Mouse (Mus musculus) limb, embryonic 15.5 days (tissue): ENCODE results near the gene Aunip. TPM values are rescaled to one million over a fixed set of nuclear protein-coding genes. Genes with fewer than 3 reads are reported as not detected.
"Not testable (repeated sequence)": the region's sequence is repeated elsewhere in the genome, so short reads cannot be mapped to it uniquely, and the experiment has no call there.

Source experiments
- ATAC-seq: fragments of 200-750 bp; cut with Nextera tagmentation; 2 replicates; pipeline ENCODE4 v1.8.0; 2017; ENCODE audit warnings: low read depth, moderate TSS enrichment; ENCODE audit not compliant: insufficient number of reproducible peaks, low FRiP score, low TSS enrichment
- H3K27ac ChIP-seq: fragments of 300-500 bp; sonication (generic); 2 replicates; pipeline ENCODE4 v1.5.1; 2015; ENCODE audit warnings: moderate library complexity, mild to moderate bottlenecking, inconsistent platforms
- H3K27me3 ChIP-seq: fragments of 300-500 bp; sonication (generic); 2 replicates; pipeline ENCODE4 v1.6.1; 2015; ENCODE audit warnings: inconsistent platforms
- H3K36me3 ChIP-seq: fragments of 300-500 bp; sonication (generic); 2 replicates; pipeline ENCODE4 v1.6.1; 2015; ENCODE audit warnings: inconsistent platforms
- H3K4me1 ChIP-seq: fragments of 300-500 bp; sonication (generic); 2 replicates; pipeline ENCODE4 v1.6.1; 2015; ENCODE audit warnings: inconsistent platforms
- H3K4me2 ChIP-seq: fragments of 300-500 bp; sonication (generic); 2 replicates; pipeline ENCODE4 v1.6.1; 2015; ENCODE audit warnings: mild to moderate bottlenecking, inconsistent platforms
- H3K4me3 ChIP-seq: fragments of 300-500 bp; sonication (generic); 2 replicates; pipeline ENCODE4 v1.5.1; 2015; ENCODE audit warnings: mild to moderate bottlenecking, inconsistent platforms
- H3K9ac ChIP-seq: fragments of 300-500 bp; sonication (generic); 2 replicates; pipeline ENCODE4 v1.6.1; 2015; ENCODE audit warnings: inconsistent platforms
- H3K9me3 ChIP-seq: fragments of 300-500 bp; sonication (generic); 2 replicates; pipeline ENCODE4 v1.6.1; 2016; ENCODE audit warnings: inconsistent platforms
- WGBS: fragments of 180-500 bp; shearing (Covaris S2); methylation state at CpG from one replicate; pipeline ENCODE4 v1.1.7; 2015; 5-methylcytosine and 5-hydroxymethylcytosine counted together
- polyA plus RNA-seq: library from polyadenylated mRNA; unstranded; fragments of >200 nt; fragmentation: Nextera tagmentation; extraction: Ambion mirVana; gene quantifications from 2 replicates; pipeline ENCODE4 v1.2.1, GENCODE M21; 2015

Gene Aunip
- polyA plus RNA-seq, 1 experiment from 2014 or later: 12.1 TPM

DNA sequence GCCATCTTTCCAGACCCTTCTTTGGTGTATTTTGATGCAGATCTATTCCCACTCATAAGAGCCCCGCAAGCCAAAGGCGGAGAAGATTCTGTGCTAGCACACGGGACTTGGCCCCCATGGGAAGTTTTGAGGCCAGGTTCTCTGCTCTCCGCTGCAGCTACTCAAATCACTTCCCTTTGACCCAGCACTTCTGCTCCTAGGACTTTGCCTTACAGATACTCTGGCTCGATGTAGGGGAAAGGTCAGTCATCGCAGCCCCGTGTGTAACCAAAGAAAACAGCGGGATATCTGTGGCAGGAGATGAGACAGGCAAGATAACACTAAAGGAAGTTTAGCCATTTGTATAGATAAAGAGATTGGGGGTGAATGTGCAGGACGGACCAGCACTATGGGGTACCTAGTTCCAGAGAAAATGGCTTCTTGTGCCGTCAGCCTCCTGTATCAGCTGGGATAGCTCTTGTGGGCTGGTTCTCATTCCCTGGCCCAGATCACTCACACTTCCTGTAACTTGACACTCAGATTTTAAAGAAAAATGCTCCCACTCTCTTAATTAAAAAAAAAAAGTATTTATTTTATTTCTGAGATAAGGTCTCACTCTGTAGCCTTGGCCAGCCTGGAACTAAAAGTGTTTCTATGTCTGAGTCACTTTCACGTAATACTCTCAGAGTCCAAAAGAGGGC, 20.7 kb upstream of the Aunip start:
- Histone ChIP-seq H3K4me3 (no peak overlapping the region), H3K9ac (no peak overlapping the region), H3K27me3 (no peaks in the 10 kb centered on the region), H3K4me1 (peaks cover 6% of the 10 kb centered on the region), H3K36me3 (no peaks in the 10 kb centered on the region), H3K27ac (no peak overlapping the region), H3K4me2 (no peak overlapping the region), H3K9me3 (no peaks in the 10 kb centered on the region)
- 88% methylated on average over 11 of the region's 11 CpGs for WGBS
- ATAC-seq: no peak

DNA sequence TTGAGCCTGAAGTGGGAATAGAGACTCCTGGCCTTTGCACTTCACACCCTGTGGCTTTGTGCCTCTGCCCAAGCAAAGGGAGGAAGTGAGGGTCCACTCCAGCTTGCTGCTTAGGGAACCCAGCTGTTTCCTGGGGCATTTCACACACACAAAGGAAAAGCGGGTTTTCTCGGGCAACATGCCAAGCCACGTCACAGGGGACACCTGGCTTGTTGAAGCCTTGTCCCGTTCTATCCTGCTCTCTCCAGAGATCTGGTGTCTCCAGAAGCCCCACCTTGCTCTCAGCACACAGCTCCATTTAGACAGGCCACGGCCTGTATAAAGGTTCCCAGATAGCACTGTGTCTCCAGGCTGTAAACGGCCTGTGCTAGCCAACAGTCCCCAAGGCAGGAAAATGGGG, 19.1 kb upstream of the Aunip start:
- H3K9me3 ChIP-seq: no peaks in the 10 kb centered on the region
- H3K4me3 ChIP-seq: no peak overlapping the region
- no peak overlapping the region for H3K9ac ChIP-seq
- WGBS: 48% methylated on average over 6 of the region's 6 CpGs
- H3K4me2 ChIP-seq: no peak overlapping the region
- H3K36me3 ChIP-seq: no peaks in the 10 kb centered on the region
- ATAC-seq: no peak; the same call in 1 of the 2 replicates
- no peaks in the 10 kb centered on the region for H3K27me3 ChIP-seq
- H3K4me1 ChIP-seq: peaks cover 18% of the 10 kb centered on the region
- no peak overlapping the region for H3K27ac ChIP-seq

DNA sequence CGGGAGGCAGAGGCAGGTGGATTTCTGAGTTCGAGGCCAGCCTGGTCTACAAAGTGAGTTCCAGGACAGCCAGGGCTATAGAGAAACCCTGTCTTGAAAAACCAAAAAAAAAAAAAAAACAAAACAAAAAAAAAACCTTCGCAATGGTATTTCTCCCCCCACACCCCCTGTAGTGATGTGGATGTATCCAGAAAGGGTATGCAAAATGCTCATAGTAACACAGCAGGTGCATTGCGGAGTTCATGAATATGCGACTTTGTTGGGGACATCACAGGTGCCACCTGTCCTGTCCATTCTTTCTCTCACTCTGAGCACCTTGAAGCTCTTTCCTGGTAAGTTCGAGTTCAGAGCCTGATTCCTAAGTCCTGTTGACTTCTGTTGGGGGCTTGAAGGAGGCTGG, 16.6 kb upstream of the Aunip start:
- ATAC-seq, H3K36me3 ChIP-seq, H3K9ac ChIP-seq, H3K9me3 ChIP-seq, H3K27me3 ChIP-seq, H3K4me3 ChIP-seq, H3K27ac ChIP-seq, H3K4me2 ChIP-seq: not testable (repeated sequence)
- 92% methylated on average over 6 of the region's 6 CpGs for WGBS
- H3K4me1 ChIP-seq: peaks cover 33% of the 10 kb centered on the region

DNA sequence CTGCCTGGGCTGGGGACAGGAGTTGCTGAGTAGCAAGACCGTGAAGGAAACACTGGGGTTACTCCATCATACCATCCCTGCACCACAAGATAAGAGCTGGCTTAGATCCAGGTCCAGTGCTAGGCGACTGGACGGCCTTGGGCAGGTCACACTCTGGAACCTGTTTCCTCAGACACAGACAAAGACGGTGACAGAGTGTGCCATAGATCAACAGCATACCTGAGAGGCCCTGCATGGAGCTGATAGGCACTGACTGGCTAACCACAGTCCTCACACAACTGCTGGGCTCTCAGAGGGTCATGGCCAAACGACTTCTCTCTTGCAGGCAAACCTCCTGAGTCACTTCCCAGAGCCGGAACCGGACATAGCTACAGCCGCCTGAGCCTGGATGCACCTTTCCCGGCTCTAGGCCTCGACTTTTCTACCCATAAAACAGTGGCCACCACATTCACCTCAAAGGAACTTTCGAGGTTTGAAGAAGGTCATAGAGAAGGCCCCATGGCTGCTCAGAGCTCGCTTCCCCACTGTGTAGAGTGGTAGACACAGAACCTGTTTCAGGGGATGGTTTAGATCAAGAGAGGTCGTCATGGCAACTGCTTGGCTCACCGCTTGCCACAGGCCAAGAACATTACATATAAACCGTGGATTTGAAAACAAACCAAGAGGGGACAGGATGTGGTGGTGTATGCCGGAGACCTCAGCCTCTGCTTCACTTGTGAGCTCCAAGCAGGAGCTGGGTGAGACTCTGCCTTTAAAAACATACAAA, 15.8 kb upstream of the Aunip start:
- WGBS: 55% methylated on average over 16 of the region's 16 CpGs
- H3K9ac ChIP-seq: no peak overlapping the region
- no peaks in the 10 kb centered on the region for H3K27me3 ChIP-seq
- 0 out of 2 replicates have a peak overlapping the region, but pooled peaks have one; percentile 3 for H3K27ac ChIP-seq
- H3K4me3 ChIP-seq: no peak overlapping the region
- H3K4me1 ChIP-seq: peaks cover 33% of the 10 kb centered on the region
- no peaks in the 10 kb centered on the region for H3K36me3 ChIP-seq
- H3K9me3 ChIP-seq: no peaks in the 10 kb centered on the region
- H3K4me2 ChIP-seq: no peak overlapping the region
- peak; percentile 12; the same call in 1 of the 2 replicates for ATAC-seq

DNA sequence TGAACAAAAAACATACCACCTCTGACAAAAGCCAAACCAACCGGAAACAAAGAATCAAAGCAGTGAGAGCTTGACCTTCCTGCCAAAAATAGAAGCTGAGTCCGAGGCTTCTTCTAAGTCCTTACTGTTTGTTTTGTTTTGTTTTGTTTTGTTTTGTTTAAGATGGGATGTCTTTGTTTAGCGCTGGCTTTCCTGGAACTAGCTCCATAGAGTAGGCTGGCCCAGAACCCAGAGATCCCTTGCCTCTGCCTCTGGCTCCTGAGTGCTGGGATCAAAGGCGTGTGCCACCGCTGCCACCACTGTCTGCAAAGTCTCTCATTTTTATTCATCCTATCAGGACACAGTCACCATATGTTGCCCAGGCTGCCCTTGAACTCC, 15.3 kb upstream of the Aunip start:
- no peaks in the 10 kb centered on the region for H3K36me3 ChIP-seq
- no peaks in the 10 kb centered on the region for H3K27me3 ChIP-seq
- no peak overlapping the region for H3K4me2 ChIP-seq
- peaks cover 33% of the 10 kb centered on the region for H3K4me1 ChIP-seq
- H3K27ac ChIP-seq: no peak overlapping the region
- no peak overlapping the region for H3K4me3 ChIP-seq
- H3K9me3 ChIP-seq: no peaks in the 10 kb centered on the region
- no peak overlapping the region for H3K9ac ChIP-seq
- ATAC-seq: no peak
- WGBS: 70% methylated on average over 5 of the region's 5 CpGs

DNA sequence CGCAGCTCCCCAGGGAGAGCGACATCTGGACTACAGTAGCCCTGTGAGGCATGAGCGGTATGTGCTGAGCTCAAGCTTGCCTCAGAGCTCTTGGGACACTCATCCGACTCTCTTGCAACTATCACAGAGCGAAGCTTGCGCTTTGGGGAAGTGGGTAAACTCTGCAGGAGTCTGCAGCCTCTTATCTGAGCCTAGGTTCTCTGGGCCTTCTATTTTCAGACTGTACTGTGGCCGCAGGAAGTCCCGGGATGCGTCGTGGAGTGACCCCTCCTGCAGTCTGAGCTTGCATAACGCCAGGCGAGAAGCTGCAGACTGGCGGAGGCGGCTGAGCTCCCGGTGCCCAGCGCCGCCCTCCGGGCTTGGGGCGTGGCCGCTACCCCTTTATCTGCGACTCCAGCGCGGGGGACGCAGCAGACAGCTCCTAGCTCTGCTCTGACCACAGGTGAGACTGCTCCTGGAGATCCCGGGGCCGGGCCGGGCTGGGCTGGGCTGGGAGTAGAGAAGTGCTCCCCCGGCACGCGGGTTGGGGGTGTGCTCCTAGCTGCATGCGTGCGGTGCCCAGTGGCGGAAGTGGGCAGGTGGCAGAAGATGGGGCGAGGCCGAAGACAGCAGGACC, 14.1 kb upstream of the Aunip start, which contains the start of gene Paqr7:
Paqr7 (plus strand) TSS at position 103 of the 616 bp plus-strand sequence.
- Histone ChIP-seq H3K27me3 (no peaks in the 10 kb centered on the region), H3K4me3 (peak within 1 kb of the TSS; percentile 58), H3K4me2 (peak within 1 kb of the TSS; percentile 98), H3K9me3 (no peaks in the 10 kb centered on the region), H3K36me3 (no peaks in the 10 kb centered on the region), H3K27ac (peak within 1 kb of the TSS; percentile 61), H3K9ac (peak within 1 kb of the TSS; percentile 44), H3K4me1 (peaks cover 33% of the 10 kb centered on the region)
- 3% methylated on average over 35 of the region's 35 CpGs for WGBS
- ATAC-seq: no peak

DNA sequence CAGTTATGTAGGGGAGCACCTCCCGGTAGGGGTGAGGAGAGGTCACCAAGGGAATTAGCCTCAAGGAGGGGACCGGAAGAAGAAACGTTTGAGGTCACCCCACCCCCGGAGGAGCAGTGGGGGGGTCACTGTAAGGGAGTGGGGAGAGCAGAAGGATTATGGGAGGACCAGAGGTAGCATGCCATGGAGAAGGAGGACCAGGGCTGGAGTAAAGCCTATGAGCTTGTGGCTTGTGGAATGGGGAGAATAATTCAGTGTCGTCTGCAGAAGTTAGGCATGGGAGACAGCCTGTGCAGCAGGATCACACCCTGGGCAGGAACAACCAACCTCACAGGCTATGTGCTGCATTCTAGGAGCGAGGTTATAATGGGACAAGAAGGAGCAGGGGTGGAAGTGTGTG, 13.6 kb upstream of the Aunip start:
- Histone ChIP-seq H3K9me3 (no peaks in the 10 kb centered on the region), H3K4me1 (peaks cover 33% of the 10 kb centered on the region), H3K9ac (peak overlapping the region; percentile 44), H3K4me2 (peak overlapping the region; percentile 98), H3K27me3 (no peaks in the 10 kb centered on the region), H3K36me3 (no peaks in the 10 kb centered on the region), H3K27ac (peak overlapping the region; percentile 61; the same call in 1 of the 2 replicates), H3K4me3 (peak overlapping the region; percentile 58)
- no peak for ATAC-seq
- WGBS: 12% methylated on average over 6 of the region's 6 CpGs

DNA sequence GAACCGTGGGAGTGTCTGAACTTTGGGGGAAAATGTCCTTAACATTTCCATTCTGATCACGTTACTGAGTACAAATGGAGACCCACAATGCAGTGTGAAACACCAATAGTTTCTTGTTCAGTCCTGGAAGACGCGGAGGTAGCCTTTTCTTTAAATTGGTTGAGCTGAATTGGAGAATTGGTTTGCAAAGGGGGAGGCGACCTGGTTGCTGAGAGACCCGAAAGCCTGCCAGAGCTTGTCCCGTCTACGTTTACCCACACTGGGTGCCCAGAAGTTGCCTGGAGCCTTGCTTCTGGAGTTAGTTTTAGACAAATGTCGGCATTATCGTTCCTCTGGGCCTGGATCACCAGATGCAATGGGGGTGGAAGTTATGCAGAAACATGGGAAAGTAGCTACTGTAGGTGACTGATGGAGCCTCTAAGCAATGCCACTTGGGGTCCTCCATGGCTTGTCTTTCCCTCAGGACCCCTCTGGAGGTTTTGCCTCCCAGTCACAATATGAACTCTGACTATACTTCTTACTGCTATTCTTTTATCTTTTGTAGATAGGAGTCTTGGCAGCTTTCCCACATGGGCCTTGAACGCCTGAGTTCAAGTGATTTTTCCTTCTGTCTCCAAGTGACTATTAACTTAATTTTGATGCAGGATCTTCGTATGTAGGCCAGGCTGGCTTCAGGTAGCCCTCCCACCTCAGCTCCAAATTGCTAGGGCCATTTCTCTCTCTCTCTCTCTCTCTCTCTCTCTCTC, 12.6 kb upstream of the Aunip start:
- peaks cover 33% of the 10 kb centered on the region for H3K4me1 ChIP-seq
- ATAC-seq: no peak
- WGBS: 64% methylated on average over 12 of the region's 12 CpGs
- H3K27ac ChIP-seq: no peak overlapping the region
- 0 out of 2 replicates have a peak overlapping the region, but pooled peaks have one; percentile 98 for H3K4me2 ChIP-seq
- no peaks in the 10 kb centered on the region for H3K9me3 ChIP-seq
- H3K4me3 ChIP-seq: no peak overlapping the region
- H3K9ac ChIP-seq: no peak overlapping the region
- no peaks in the 10 kb centered on the region for H3K36me3 ChIP-seq
- no peaks in the 10 kb centered on the region for H3K27me3 ChIP-seq

DNA sequence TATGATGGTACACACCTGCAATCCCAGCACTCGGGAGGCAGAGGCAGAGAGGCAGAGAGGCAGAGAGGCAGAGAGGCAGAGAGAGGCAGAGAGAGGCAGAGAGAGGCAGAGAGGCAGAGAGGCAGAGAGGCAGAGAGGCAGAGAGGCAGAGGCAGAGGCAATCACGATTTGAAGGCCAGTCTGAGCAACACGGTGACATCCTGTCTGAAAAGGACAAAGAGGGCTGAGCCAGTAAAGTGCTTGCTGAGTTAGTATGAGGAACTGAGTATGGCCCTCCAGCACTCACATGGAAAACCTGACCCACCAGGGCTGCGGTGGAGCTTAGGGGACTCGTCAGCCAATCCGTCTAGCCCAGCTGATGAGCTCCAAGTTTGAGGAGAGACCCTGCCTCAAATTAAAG, 11.8 kb upstream of the Aunip start:
- 84% methylated on average over 6 of the region's 6 CpGs for WGBS
- H3K4me3 ChIP-seq, H3K9me3 ChIP-seq, H3K27me3 ChIP-seq, H3K27ac ChIP-seq, H3K9ac ChIP-seq, H3K36me3 ChIP-seq, ATAC-seq, H3K4me2 ChIP-seq: not testable (repeated sequence)
- peaks cover 33% of the 10 kb centered on the region for H3K4me1 ChIP-seq

DNA sequence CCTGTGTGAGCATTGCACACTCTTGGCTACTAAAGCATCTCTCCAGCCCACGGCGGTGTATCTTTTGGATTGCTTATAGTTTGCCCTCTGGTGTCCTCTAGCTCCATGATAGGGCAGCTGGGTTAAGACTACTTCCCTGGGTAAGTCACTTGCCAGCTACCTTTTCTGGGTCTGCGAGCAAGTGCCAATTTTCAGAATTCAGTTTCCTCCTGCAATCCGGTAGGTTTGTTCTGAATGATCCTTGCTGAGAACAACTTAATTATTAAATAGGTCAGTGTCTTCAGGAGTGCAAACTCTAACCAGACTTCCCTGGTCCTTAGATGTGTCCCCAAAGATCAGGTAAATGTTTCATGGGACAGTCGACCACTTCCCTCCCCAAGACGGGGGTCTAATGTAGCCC, 9.7 kb upstream of the Aunip start:
- no peak for ATAC-seq
- Histone ChIP-seq H3K9me3 (no peaks in the 10 kb centered on the region), H3K27ac (no peak overlapping the region), H3K36me3 (no peaks in the 10 kb centered on the region), H3K27me3 (no peaks in the 10 kb centered on the region), H3K4me1 (peaks cover 21% of the 10 kb centered on the region), H3K4me3 (no peak overlapping the region), H3K4me2 (no peak overlapping the region), H3K9ac (no peak overlapping the region)
- WGBS: 91% methylated on average over 6 of the region's 6 CpGs

DNA sequence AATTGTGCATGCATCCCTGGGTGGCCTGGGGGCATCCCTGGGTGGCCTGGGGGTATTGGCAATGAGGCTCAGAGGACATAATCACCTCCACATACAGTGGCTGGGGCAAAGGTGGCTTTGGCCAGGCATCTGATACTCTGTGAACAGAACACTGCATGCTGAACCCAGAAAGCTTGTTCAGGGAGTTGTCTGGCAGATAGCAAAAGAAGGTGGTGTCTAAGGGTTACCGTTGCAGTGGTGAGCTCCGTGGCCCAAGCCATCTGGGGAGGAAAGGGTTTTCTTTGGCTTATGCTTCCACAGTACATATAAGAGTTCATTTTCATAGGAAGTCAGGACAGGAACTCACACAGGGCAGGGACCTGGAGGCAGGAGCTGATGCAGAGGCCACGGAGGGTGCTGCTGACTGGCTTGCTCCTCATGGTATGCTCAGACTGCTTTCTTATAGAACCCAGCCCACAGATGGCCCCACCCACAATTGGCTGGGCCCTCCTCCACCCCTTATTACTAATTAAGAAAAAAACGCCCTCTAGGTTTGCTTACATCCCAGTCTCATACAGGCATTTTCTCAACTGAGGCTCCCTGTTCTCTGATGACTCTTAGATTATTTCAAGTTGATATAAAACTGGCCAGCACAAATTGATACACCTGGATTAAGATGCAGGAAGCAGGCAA, 7.0 kb upstream of the Aunip start:
- no peaks in the 10 kb centered on the region for H3K9me3 ChIP-seq
- H3K36me3 ChIP-seq: peaks cover 13% of the 10 kb centered on the region; the same call in 1 of the 2 replicates
- H3K4me2 ChIP-seq: no peak overlapping the region
- H3K27ac ChIP-seq: no peak overlapping the region
- no peak overlapping the region for H3K9ac ChIP-seq
- 69% methylated on average over 4 of the region's 4 CpGs for WGBS
- no peak for ATAC-seq
- no peaks in the 10 kb centered on the region for H3K27me3 ChIP-seq
- H3K4me1 ChIP-seq: 0 out of 2 replicates have a peak, but pooled peaks cover 2% of the 10 kb centered on the region
- no peak overlapping the region for H3K4me3 ChIP-seq
